Mouse (Mus musculus) thymus, adult 2 months (tissue): ENCODE measurements around the gene Tpra1.

Experiments used
- CTCF ChIP-seq: fragments of 200-500 bp; IDR thresholded peaks from 2 replicates; pipeline ENCODE4 v1.5.1; 2012; ENCODE audit warnings: mild to moderate bottlenecking, control low read depth, low read length, moderate library complexity, borderline replicate concordance; ENCODE audit not compliant: control insufficient read depth, poor library complexity, insufficient read depth; ENCODE audit errors: extremely low read depth
- POLR2A ChIP-seq: fragments of 200-500 bp; IDR thresholded peaks from 2 replicates; pipeline ENCODE4 v1.6.1; 2012; ENCODE audit warnings: mild to moderate bottlenecking, low read length, control low read depth, moderate library complexity; ENCODE audit not compliant: control insufficient read depth, poor library complexity, insufficient read depth; ENCODE audit errors: extremely low read depth

DNA sequence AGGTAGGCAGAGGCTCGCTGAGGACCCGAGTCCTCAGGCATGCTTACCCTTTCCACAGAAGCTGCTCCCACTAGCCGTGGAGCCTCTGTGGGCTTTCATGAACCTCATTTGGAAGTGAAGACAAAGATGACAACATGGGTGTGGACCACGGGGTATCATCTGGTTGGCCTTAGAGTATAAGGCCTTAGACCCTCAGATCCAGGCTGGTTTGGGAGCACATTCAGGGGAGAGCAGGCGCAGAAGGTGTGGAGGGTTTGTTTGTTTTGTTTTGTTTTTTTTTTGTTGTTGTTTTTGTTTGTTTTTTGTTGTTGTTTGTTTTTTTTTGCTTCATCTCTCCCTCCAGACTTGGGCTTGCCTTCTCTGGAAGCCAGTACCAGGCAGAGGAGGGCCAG lies 36.6 kb downstream of the Tpra1 start:
- TF ChIP-seq POLR2A (no peak), CTCF (no peak)
